Mouse (Mus musculus) liver, embryonic 14.5 days (tissue): ENCODE results near the gene Cmtm3.

Experiments used
- CTCF ChIP-seq: IDR thresholded peaks from 2 replicates; pipeline ENCODE4 v1.5.1; 2016; ENCODE audit warnings: antibody characterized with exemption, low read depth, control low read depth
- EP300 ChIP-seq: IDR thresholded peaks from 2 replicates; pipeline ENCODE4 v1.6.1; 2016; ENCODE audit warnings: antibody characterized with exemption, low read depth

- TF ChIP-seq CTCF (no peak), EP300 (no peak)
These were observed 2.5 kb downstream of the Cmtm3 start for GRCm38 (mm10) chr8:104341678-104342077.
